Mouse (Mus musculus): ENCODE data around the gene Slc9a5. TPM values are rescaled to one million over a fixed set of nuclear protein-coding genes. Genes with fewer than 3 reads are reported as not detected.

The Slc9a5 gene
- polyA plus RNA-seq, 1 experiment from 2014 or later: 4.6 TPM

- Histone ChIP-seq H3K9me3 (no peaks in the 10 kb centered on the region), H3K9ac (replicated peaks) (no peak overlapping the region), H3K4me1 (peaks cover 3% of the 10 kb centered on the region; the same call in 1 of the 2 replicates), H3K4me3 (no peak overlapping the region), H3K27ac (replicated peaks) (no peak overlapping the region), H3K36me3 (peaks cover 17% of the 10 kb centered on the region; the same call in 1 of the 2 replicates), H3K27me3 (no peaks in the 10 kb centered on the region), H3K4me2 (replicated peaks) (no peak overlapping the region)
- ATAC-seq (ENCODE audit: low FRiP score, low read depth): no peak
- 83% methylated on average over 12 of the region's 12 CpGs for WGBS
These were observed 13.4 kb downstream of the Slc9a5 start for GRCm38 (mm10) chr8:105361751-105362702.

DNA sequence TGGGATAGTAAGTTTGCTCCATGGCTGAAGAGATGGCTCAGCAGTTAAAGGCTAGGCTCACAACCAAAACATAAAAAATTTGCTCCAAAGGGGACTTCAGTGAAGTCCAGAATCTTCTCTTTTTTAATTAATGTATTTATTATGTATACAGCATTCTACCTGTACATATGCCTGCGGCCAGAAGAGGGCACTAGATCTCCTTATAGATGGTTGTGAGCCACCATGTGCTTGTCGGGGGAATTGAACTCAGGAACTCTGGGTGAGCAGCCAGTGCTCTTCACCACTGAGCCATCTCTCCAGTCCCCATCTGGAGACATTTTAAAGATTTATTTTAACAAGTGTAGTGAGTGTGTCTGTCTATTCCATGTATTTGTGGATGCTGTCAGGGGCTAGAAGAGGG is 18.5 kb downstream of the Slc9a5 start:
- Histone ChIP-seq H3K9ac (replicated peaks) (no peak overlapping the region), H3K9me3 (no peaks in the 10 kb centered on the region), H3K4me3 (no peak overlapping the region), H3K27me3 (no peaks in the 10 kb centered on the region), H3K4me1 (no peaks in the 10 kb centered on the region), H3K4me2 (replicated peaks) (no peak overlapping the region), H3K36me3 (0 out of 2 replicates have a peak, but pooled peaks cover 21% of the 10 kb centered on the region), H3K27ac (replicated peaks) (no peak overlapping the region)
- 70% methylated on average over 2 of the region's 2 CpGs for WGBS
- no peak for ATAC-seq (ENCODE audit: low FRiP score, low read depth)

GRCm38 (mm10) chr8:105372473-105372872 is 23.8 kb downstream of the Slc9a5 start:
- 78% methylated on average over 9 of the region's 9 CpGs for WGBS
- no peak overlapping the region for H3K27ac ChIP-seq (replicated peaks)
- no peak overlapping the region for H3K4me3 ChIP-seq
- H3K4me1 ChIP-seq: peaks cover 9% of the 10 kb centered on the region; the same call in 1 of the 2 replicates
- H3K4me2 ChIP-seq (replicated peaks): no peak overlapping the region
- peaks cover 16% of the 10 kb centered on the region for H3K27me3 ChIP-seq
- no peak for ATAC-seq (ENCODE audit: low FRiP score, low read depth)
- 0 out of 2 replicates have a peak, but pooled peaks cover 3% of the 10 kb centered on the region for H3K36me3 ChIP-seq
- H3K9me3 ChIP-seq: no peaks in the 10 kb centered on the region
- no peak overlapping the region for H3K9ac ChIP-seq (replicated peaks)

DNA sequence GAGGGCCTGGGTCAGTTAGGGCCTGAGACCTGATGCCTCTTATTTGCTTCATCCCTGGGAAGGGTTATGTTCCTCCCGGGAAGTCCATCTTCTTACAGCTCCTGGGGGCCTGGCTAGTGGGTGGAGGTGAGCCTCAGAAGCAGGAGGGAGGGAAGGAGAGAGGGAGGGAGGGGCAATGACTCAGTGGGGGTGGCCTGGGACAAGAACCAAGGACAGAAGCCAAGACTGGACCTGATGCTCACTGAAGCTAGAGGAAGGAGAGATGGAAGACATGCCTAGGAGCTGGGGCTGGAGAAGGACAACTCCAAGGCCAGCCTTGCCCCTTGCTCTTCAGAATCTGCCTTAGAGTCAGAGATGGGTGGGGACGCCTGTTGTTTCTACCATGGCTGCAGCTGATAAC is 24.4 kb downstream of the Slc9a5 start, which contains the start of gene Plekhg4:
Gene Plekhg4, plus strand, starts transcription at position 243 of the 400 bp plus-strand sequence.
- Histone ChIP-seq H3K4me1 (peaks cover 9% of the 10 kb centered on the region; the same call in 1 of the 2 replicates), H3K4me2 (replicated peaks) (peak within 1 kb of the TSS; percentile 48; the same call in 1 of the 2 replicates), H3K36me3 (0 out of 2 replicates have a peak, but pooled peaks cover 3% of the 10 kb centered on the region)

DNA sequence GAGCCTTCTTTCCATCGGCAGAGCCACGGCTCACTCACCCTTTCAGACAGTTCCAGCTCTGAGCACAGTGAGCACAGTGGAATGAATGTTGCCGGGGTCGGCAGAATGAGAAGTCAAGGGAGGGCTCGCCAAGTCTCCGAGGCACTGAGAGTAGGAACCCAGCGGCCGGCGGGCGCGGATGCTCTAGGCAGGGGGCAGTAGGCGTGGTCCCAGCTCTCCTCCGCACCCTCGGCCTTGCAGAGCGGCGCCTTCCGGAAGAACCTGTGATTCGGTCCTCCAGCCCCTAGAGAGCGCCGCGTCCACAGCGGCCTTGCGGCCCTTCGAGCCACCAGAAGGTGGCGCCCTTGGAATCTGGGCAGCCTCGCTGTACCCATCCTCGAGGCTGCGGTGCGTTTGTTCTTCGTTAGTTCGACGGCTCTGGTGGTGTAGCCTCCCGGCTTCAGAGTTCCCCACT is 25.9 kb downstream of the Slc9a5 start:
- 24% methylated on average over 33 of the region's 33 CpGs for WGBS
- no peak; the same call in 1 of the 2 replicates for ATAC-seq (ENCODE audit: low FRiP score, low read depth)
- Histone ChIP-seq H3K27ac (replicated peaks) (no peak overlapping the region), H3K9ac (replicated peaks) (no peak overlapping the region), H3K4me2 (replicated peaks) (peak overlapping the region; percentile 48), H3K4me1 (peaks cover 9% of the 10 kb centered on the region; the same call in 1 of the 2 replicates), H3K4me3 (peak overlapping the region; percentile 21), H3K36me3 (no peaks in the 10 kb centered on the region), H3K27me3 (peaks cover 16% of the 10 kb centered on the region), H3K9me3 (no peaks in the 10 kb centered on the region)

More for the DNA sequence above, 24.4 kb downstream of the Slc9a5 start, which contains the start of gene Plekhg4:
- WGBS: 72% methylated on average over 2 of the region's 2 CpGs
- no peak within 1 kb of the TSS for H3K27ac ChIP-seq (replicated peaks)
- no peak within 1 kb of the TSS for H3K9ac ChIP-seq (replicated peaks)
- H3K9me3 ChIP-seq: no peaks in the 10 kb centered on the region
- no peak within 1 kb of the TSS for H3K4me3 ChIP-seq
- ATAC-seq (ENCODE audit: low FRiP score, low read depth): no peak
- H3K27me3 ChIP-seq: peaks cover 16% of the 10 kb centered on the region

DNA sequence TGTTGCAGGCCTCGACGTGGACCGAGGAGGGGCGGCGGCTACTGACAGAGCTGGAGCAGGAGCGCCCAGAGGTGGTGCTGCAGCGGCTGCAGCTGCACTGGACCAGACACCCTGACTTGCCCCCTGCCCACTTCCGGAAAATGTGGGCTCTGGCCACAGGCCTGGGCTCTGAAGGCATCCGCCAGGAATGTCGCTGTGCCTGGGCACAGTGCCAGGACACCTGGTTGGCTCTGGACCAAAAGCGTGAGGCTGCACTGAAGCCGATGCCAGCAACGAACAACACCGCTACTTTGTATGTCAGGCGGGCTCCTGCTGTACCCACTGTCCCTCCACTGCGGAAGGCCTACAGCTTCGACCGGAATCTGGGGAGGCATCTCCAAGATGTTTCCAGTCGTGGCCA is 30.0 kb downstream of the Slc9a5 start:
- H3K9ac ChIP-seq (replicated peaks): no peak overlapping the region
- WGBS: 82% methylated on average over 19 of the region's 19 CpGs
- no peak overlapping the region for H3K4me2 ChIP-seq (replicated peaks)
- peaks cover 7% of the 10 kb centered on the region; the same call in 1 of the 2 replicates for H3K27me3 ChIP-seq
- peaks cover 9% of the 10 kb centered on the region; the same call in 1 of the 2 replicates for H3K4me1 ChIP-seq
- no peak overlapping the region for H3K27ac ChIP-seq (replicated peaks)
- H3K4me3 ChIP-seq: no peak overlapping the region
- H3K9me3 ChIP-seq: no peaks in the 10 kb centered on the region
- no peaks in the 10 kb centered on the region for H3K36me3 ChIP-seq
- ATAC-seq (ENCODE audit: low FRiP score, low read depth): no peak

DNA sequence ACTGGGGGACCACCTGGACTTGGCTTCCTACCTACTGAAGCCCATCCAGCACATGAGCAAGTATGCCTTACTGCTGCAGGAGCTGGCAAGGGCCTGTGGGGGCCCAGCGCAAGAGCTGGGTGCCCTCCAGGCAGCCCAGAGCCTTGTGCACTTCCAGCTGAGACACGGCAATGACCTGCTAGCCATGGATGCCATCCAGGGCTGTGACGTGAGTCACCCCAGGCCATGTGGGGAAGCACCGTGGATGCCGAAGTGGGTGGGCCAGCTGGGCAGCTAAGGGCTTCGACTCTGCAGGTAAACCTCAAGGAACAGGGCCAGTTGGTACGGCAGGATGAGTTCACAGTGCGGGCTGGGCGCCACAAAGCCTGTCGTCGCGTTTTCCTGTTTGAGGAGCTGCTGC is 31.7 kb downstream of the Slc9a5 start:
- Histone ChIP-seq H3K4me3 (no peak overlapping the region), H3K4me1 (no peaks in the 10 kb centered on the region), H3K9me3 (no peaks in the 10 kb centered on the region), H3K4me2 (replicated peaks) (no peak overlapping the region), H3K36me3 (no peaks in the 10 kb centered on the region), H3K9ac (replicated peaks) (no peak overlapping the region), H3K27ac (replicated peaks) (no peak overlapping the region), H3K27me3 (no peaks in the 10 kb centered on the region; the same call in 1 of the 2 replicates)
- ATAC-seq (ENCODE audit: low FRiP score, low read depth): no peak
- WGBS: 90% methylated on average over 12 of the region's 12 CpGs

DNA sequence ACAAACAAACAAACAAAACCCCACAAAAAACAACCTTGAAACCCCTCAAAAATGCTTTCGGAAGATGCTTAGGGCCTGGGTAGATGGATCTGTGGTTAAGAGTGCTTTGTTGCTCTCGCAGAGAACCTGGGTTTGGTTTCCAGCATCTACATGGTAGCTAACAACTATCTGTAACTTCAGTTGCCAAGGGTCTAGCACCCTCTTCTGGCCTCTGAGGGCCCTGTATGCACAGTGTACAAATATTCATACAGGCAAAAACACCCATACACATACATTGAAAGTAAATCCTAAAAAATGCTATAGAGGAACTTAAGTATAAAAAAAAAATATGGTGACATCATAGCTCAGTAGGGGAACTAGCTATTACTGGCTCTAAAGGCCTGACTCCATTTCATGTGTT is 35.4 kb downstream of the Slc9a5 start:
- Histone ChIP-seq H3K36me3 (no peaks in the 10 kb centered on the region), H3K9me3 (no peaks in the 10 kb centered on the region), H3K4me3 (no peak overlapping the region), H3K4me2 (replicated peaks) (no peak overlapping the region), H3K27ac (replicated peaks) (no peak overlapping the region), H3K9ac (replicated peaks) (no peak overlapping the region), H3K4me1 (no peaks in the 10 kb centered on the region), H3K27me3 (no peaks in the 10 kb centered on the region)
- ATAC-seq (ENCODE audit: low FRiP score, low read depth): no peak
- 94% methylated on average over 2 of the region's 2 CpGs for WGBS

DNA sequence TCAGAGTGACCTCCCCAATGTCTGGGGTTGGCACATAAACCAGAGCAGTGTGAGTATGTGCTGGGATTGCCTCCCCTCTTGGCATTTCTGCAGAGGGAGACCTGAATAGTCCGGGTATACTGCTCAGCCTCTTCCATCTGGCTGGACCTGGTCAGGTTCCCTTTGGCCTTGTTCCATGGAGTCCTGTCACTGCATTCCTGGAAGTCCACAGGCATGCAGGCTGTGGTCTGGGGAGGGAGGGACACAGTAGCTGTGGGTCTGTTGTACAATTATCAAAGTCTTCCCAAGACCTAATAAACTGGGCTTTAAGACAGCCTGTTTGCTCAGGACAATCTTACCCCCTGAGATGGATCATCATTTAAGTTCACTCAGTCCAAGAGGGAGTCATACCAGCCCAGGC is 38.5 kb downstream of the Slc9a5 start:
- Histone ChIP-seq H3K4me2 (replicated peaks) (no peak overlapping the region), H3K27me3 (no peaks in the 10 kb centered on the region), H3K4me3 (no peak overlapping the region), H3K9ac (replicated peaks) (no peak overlapping the region), H3K36me3 (no peaks in the 10 kb centered on the region), H3K9me3 (no peaks in the 10 kb centered on the region), H3K4me1 (no peaks in the 10 kb centered on the region), H3K27ac (replicated peaks) (no peak overlapping the region)
- WGBS: 65% methylated on average over 1 of the region's 1 CpGs
- no peak for ATAC-seq (ENCODE audit: low FRiP score, low read depth)

DNA sequence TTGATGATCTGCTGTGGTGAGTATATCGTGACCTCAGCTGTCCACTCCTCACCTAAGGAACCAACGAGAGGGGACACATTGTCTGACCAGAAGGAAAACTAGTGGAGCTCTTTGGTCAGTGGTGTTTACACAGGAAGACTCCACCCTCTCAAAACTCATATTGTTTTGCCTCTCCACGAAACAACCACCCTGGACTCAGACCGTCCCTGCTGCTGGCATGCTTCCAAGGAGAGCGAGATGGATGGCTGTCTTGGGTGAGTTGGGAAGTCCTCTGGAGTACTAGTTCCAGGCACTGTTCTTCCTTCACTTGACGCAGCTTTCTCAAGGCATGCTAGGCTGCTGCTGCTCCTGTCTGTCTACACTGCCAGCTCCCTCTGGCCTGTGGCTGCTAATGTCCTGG is 40.5 kb downstream of the Slc9a5 start:
- Histone ChIP-seq H3K36me3 (no peaks in the 10 kb centered on the region), H3K4me3 (no peak overlapping the region), H3K9ac (replicated peaks) (no peak overlapping the region), H3K4me1 (no peaks in the 10 kb centered on the region), H3K4me2 (replicated peaks) (no peak overlapping the region), H3K27me3 (no peaks in the 10 kb centered on the region), H3K27ac (replicated peaks) (no peak overlapping the region), H3K9me3 (no peaks in the 10 kb centered on the region)
- no peak for ATAC-seq (ENCODE audit: low FRiP score, low read depth)
- WGBS: 90% methylated on average over 6 of the region's 6 CpGs

DNA sequence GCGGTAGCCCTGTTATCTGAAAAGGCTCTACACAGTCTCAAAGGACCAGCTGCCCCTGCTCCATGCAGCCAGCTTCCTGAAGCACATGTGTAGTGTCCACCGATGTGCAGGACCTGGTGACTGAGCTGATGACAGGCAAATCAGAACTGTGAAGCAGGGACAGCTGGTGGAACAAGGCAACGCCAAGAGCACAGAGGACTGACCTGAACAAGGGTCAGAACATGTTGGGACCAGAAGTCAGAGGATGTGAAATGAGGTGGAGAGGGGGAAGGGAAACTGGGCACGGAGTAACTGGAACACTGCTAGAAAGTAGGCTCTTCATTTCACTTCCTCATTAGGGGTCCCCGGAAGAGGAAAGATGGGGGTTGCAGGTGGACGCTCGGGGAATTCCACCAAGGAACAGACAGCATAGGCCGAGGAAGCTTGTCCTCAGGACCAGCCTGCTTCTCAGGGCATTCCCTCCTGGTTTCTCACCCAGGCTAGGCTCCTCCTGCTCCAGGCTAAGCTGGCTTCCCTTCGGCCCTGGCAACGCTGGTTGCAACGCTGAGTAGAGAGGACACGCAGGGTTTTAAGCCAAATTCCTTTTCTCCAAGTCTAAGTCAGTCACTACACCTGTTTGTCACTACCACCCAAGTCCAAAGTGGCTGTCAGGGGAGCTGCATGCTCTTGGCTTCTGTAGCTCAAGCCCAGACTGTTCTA is 44.6 kb downstream of the Slc9a5 start:
- no peaks in the 10 kb centered on the region for H3K9me3 ChIP-seq
- WGBS: 90% methylated on average over 12 of the region's 12 CpGs
- peaks cover 4% of the 10 kb centered on the region; the same call in 1 of the 2 replicates for H3K27me3 ChIP-seq
- H3K9ac ChIP-seq (replicated peaks): no peak overlapping the region
- H3K27ac ChIP-seq (replicated peaks): no peak overlapping the region
- H3K4me1 ChIP-seq: no peaks in the 10 kb centered on the region
- H3K4me3 ChIP-seq: no peak overlapping the region
- no peaks in the 10 kb centered on the region for H3K36me3 ChIP-seq
- ATAC-seq (ENCODE audit: low FRiP score, low read depth): no peak
- H3K4me2 ChIP-seq (replicated peaks): no peak overlapping the region

GRCm38 (mm10) chr8:105393915-105394314 is 45.3 kb downstream of the Slc9a5 start:
- Histone ChIP-seq H3K9me3 (no peaks in the 10 kb centered on the region), H3K4me2 (replicated peaks) (no peak overlapping the region), H3K27ac (replicated peaks) (no peak overlapping the region), H3K4me3 (no peak overlapping the region), H3K27me3 (peaks cover 6% of the 10 kb centered on the region; the same call in 1 of the 2 replicates), H3K36me3 (no peaks in the 10 kb centered on the region), H3K9ac (replicated peaks) (no peak overlapping the region), H3K4me1 (no peaks in the 10 kb centered on the region)
- 67% methylated on average over 7 of the region's 7 CpGs for WGBS
- ATAC-seq (ENCODE audit: low FRiP score, low read depth): no peak

Data from midbrain, embryonic 12.5 days (tissue).